Mouse (Mus musculus): ENCODE measurements around the gene Ms4a6c.

- TF ChIP-seq CTCF (IDR thresholded peaks at IDR 0.05; ENCODE audit: low read depth): no peak
- no peak for TF ChIP-seq EP300 (optimal IDR thresholded peaks at IDR 0.05)
Observed at GRCm38 (mm10) chr19:11501326-11501725, 32.2 kb downstream of the Ms4a6c start.
